Mouse (Mus musculus): ENCODE data around the gene Zp2. TPM values are rescaled to one million over a fixed set of nuclear protein-coding genes. Genes with fewer than 3 reads are reported as not detected.
A peak's percentile ranks its signal among the peaks of the same experiment; 100 is the strongest.

The Zp2 gene
- polyA plus RNA-seq, 1 experiment from 2014 or later, result not detected

- ATAC-seq (ENCODE audit: low FRiP score, low read depth), result 0 out of 2 replicates have a peak, but pooled peaks have one; percentile 16
- no peaks in the 10 kb centered on the region for H3K36me3 ChIP-seq
Measured at GRCm38 (mm10) chr7:120097845-120098244, 47.2 kb downstream of the Zp2 start.

GRCm38 (mm10) chr7:120095180-120095579, 49.9 kb downstream of the Zp2 start, which contains the start of gene Dnah3:
Gene Dnah3, minus strand, starts transcription at chr7:120095280.
- Histone ChIP-seq H3K27ac (replicated peaks) (no peak within 1 kb of the TSS), H3K9me3 (no peaks in the 10 kb centered on the region), H3K27me3 (no peaks in the 10 kb centered on the region), H3K4me3 (no peak within 1 kb of the TSS), H3K4me2 (replicated peaks) (no peak within 1 kb of the TSS), H3K9ac (replicated peaks) (no peak within 1 kb of the TSS), H3K4me1 (no peaks in the 10 kb centered on the region), H3K36me3 (no peaks in the 10 kb centered on the region)
- 89% methylated on average over 6 of the region's 6 CpGs for WGBS
- ATAC-seq (ENCODE audit: low FRiP score, low read depth), result no peak

More at GRCm38 (mm10) chr7:120097845-120098244, 47.2 kb downstream of the Zp2 start:
- WGBS, result 8% methylated on average over 7 of the region's 7 CpGs
- Histone ChIP-seq H3K4me2 (replicated peaks) (no peak overlapping the region), H3K9me3 (no peaks in the 10 kb centered on the region), H3K27me3 (peaks cover 6% of the 10 kb centered on the region), H3K4me1 (peaks cover 4% of the 10 kb centered on the region; the same call in 1 of the 2 replicates), H3K4me3 (no peak overlapping the region), H3K27ac (replicated peaks) (no peak overlapping the region), H3K9ac (replicated peaks) (no peak overlapping the region)

GRCm38 (mm10) chr7:120094216-120094615, 50.9 kb downstream of the Zp2 start:
- Histone ChIP-seq H3K4me1 (no peaks in the 10 kb centered on the region), H3K4me3 (no peak overlapping the region), H3K36me3 (no peaks in the 10 kb centered on the region), H3K27ac (replicated peaks) (no peak overlapping the region), H3K9ac (replicated peaks) (no peak overlapping the region), H3K9me3 (no peaks in the 10 kb centered on the region), H3K4me2 (replicated peaks) (no peak overlapping the region), H3K27me3 (no peaks in the 10 kb centered on the region)
- no peak for ATAC-seq (ENCODE audit: low FRiP score, low read depth)
- 90% methylated on average over 3 of the region's 3 CpGs for WGBS

- H3K4me1 ChIP-seq, result no peaks in the 10 kb centered on the region
- no peak overlapping the region for H3K4me2 ChIP-seq (replicated peaks)
- ATAC-seq (ENCODE audit: low FRiP score, low read depth), result peak; percentile 56; the same call in 1 of the 2 replicates
- no peaks in the 10 kb centered on the region for H3K36me3 ChIP-seq
- H3K9me3 ChIP-seq, result no peaks in the 10 kb centered on the region
- no peak overlapping the region for H3K27ac ChIP-seq (replicated peaks)
- no peak overlapping the region for H3K4me3 ChIP-seq
- WGBS, result 11% methylated on average over 5 of the region's 5 CpGs
- no peak overlapping the region for H3K9ac ChIP-seq (replicated peaks)
- no peaks in the 10 kb centered on the region for H3K27me3 ChIP-seq
Measured at GRCm38 (mm10) chr7:120093033-120093432, 52.1 kb downstream of the Zp2 start.

GRCm38 (mm10) chr7:120080177-120080576, 64.9 kb downstream of the Zp2 start:
- H3K9ac ChIP-seq (replicated peaks), result no peak overlapping the region
- no peaks in the 10 kb centered on the region for H3K9me3 ChIP-seq
- no peak overlapping the region for H3K4me2 ChIP-seq (replicated peaks)
- no peak overlapping the region for H3K4me3 ChIP-seq
- no peak overlapping the region for H3K27ac ChIP-seq (replicated peaks)
- H3K27me3 ChIP-seq, result no peaks in the 10 kb centered on the region
- WGBS, result 79% methylated on average over 3 of the region's 3 CpGs
- no peaks in the 10 kb centered on the region for H3K36me3 ChIP-seq
- ATAC-seq (ENCODE audit: low FRiP score, low read depth), result no peak
- no peaks in the 10 kb centered on the region for H3K4me1 ChIP-seq

Other genes starting within 250 kb of the Zp2 start
- gene Lyrm1, start 249.4 kb downstream of the Zp2 start, polyA plus RNA-seq (2016; fragmentation: Nextera tagmentation; extraction: Ambion mirVana), result 12.8 and 14.0 TPM in 2 replicates
- gene Dcun1d3, start 249.0 kb downstream of the Zp2 start, polyA plus RNA-seq (2016; fragmentation: Nextera tagmentation; extraction: Ambion mirVana), result 17.8 and 19.4 TPM in 2 replicates
- 0.08 TPM in 1 of 2 replicates, not detected in the other for gene Dnah3, start 50.0 kb downstream of the Zp2 start, polyA plus RNA-seq (2016; fragmentation: Nextera tagmentation; extraction: Ambion mirVana)
- gene Tmem159, start 42.9 kb downstream of the Zp2 start, polyA plus RNA-seq (2016; fragmentation: Nextera tagmentation; extraction: Ambion mirVana), result 19.3 and 25.4 TPM in 2 replicates
- gene Anks4b, start 28.6 kb upstream of the Zp2 start, polyA plus RNA-seq (2016; fragmentation: Nextera tagmentation; extraction: Ambion mirVana), result not detected in 2 replicates
- gene Crym, start 56.8 kb upstream of the Zp2 start, polyA plus RNA-seq (2016; fragmentation: Nextera tagmentation; extraction: Ambion mirVana), result 33.6 and 37.0 TPM in 2 replicates
- not detected in 2 replicates for gene Abca14, start 58.7 kb upstream of the Zp2 start, polyA plus RNA-seq (2016; fragmentation: Nextera tagmentation; extraction: Ambion mirVana)
- gene Abca15, start 183.4 kb upstream of the Zp2 start, polyA plus RNA-seq (2016; fragmentation: Nextera tagmentation; extraction: Ambion mirVana), result not detected in 2 replicates

Data from midbrain, embryonic 12.5 days (tissue).